Mouse (Mus musculus) spleen, adult 2 months (tissue): Measurements from ENCODE around the gene Uap1l1. TPM values are rescaled to one million over a fixed set of nuclear protein-coding genes. Genes with fewer than 3 reads are reported as not detected.
A peak's percentile ranks its signal among the peaks of the same experiment; 100 is the strongest.

Source experiments
- DNase-seq, 2 experiments: peaks; one replicate each; pipeline versions ENCODE4 v3.0.0 to v3.0.0-alpha.2; 2012 to 2021; ENCODE audit warnings: low spot score in 2 of 2, low read depth in 1 of 2
- H3K27ac ChIP-seq: fragments of 200-500 bp; 2 replicates; pipeline ENCODE4 v1.5.1; 2012; ENCODE audit warnings: low read length, inconsistent platforms; ENCODE audit not compliant: insufficient read depth
- H3K27me3 ChIP-seq: fragments of 200-500 bp; 2 replicates; pipeline ENCODE4 v1.6.1; 2012; ENCODE audit warnings: mild to moderate bottlenecking, moderate library complexity, low read length, inconsistent platforms; ENCODE audit not compliant: control insufficient read depth, insufficient read depth
- H3K36me3 ChIP-seq: fragments of 200-500 bp; 2 replicates; pipeline ENCODE4 v1.6.1; 2012; ENCODE audit warnings: mild to moderate bottlenecking, low read length, inconsistent platforms; ENCODE audit not compliant: control insufficient read depth, insufficient read depth
- H3K4me1 ChIP-seq: fragments of 200-500 bp; 2 replicates; pipeline ENCODE4 v1.6.1; 2011; ENCODE audit warnings: inconsistent platforms; ENCODE audit not compliant: control insufficient read depth, insufficient read depth, insufficient read length
- H3K4me3 ChIP-seq: fragments of 200-500 bp; 2 replicates; pipeline ENCODE4 v1.5.1; 2011; ENCODE audit warnings: mild to moderate bottlenecking, inconsistent platforms; ENCODE audit not compliant: insufficient read depth, insufficient read length; ENCODE audit errors: extremely low read depth
- CTCF ChIP-seq: fragments of 200-500 bp; IDR thresholded peaks from 2 replicates; pipeline ENCODE4 v1.5.1; 2011; ENCODE audit warnings: mild to moderate bottlenecking, inconsistent platforms; ENCODE audit not compliant: insufficient read depth, insufficient read length, insufficient replicate concordance; ENCODE audit errors: extremely low read depth
- POLR2A ChIP-seq: fragments of 200-500 bp; IDR thresholded peaks from 2 replicates; pipeline ENCODE4 v1.6.1; 2011; ENCODE audit warnings: low read depth, low read length, inconsistent platforms
- WGBS: fragments of 180-500 bp; shearing (Covaris S2); methylation state at CpG from one replicate; pipeline ENCODE4 v1.1.7; 2018; 5-methylcytosine and 5-hydroxymethylcytosine counted together
- polyA plus RNA-seq: library from polyadenylated mRNA; depleted of rRNA; stranded (reverse); fragments of >200 nt; gene quantifications from 2 replicates; pipeline ENCODE4 v1.2.3, GENCODE M21; 2012; rRNA removed

Uap1l1 gene
- polyA plus RNA-seq, 1 experiment: 28.4 TPM

DNA sequence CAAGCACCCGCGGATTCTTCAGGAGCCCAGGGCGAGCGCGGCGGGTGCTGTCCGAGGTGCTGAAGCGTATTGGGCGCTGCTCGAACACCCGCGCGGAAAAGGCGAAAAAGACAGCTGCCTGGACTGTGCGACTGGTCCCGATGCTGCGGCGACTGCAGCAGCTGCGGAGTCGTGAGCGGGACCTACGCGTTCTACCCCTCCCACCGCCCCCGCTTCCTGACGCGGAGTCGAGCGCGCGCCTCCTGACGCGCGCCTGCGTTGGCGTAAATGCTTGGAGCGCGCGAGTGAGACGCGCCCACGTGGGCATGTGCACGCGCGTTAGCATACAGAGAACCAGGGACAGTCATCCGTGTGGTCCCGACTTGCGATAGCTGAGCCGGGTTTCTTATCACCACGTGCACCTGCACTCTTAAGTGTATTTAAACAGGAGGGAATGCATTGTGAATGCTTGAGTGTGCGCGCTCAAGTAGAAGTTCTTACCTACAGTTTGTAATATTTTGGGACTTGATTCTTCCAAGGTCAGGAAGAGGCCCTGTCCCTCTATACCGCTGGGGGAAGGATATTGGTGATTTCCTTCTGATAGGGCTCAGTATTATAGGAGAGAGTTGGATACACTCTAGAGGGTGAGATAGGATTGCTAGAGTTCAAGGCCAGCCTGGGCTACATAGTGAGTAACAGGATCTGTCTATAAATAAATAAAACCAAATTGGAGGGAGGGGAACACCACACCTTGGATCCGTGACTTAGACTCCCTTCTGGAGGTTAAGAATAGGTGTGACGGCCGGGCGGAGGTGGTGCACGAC is 46.3 kb downstream of the Uap1l1 start, which contains the start of gene Grin1:
TSS of gene Grin1 (minus strand) at position 217 of the 803 bp plus-strand sequence.
- WGBS: 11% methylated on average over 58 of the region's 58 CpGs
- peak in 1 of 2 experiments; percentile 34 for DNase-seq

DNA sequence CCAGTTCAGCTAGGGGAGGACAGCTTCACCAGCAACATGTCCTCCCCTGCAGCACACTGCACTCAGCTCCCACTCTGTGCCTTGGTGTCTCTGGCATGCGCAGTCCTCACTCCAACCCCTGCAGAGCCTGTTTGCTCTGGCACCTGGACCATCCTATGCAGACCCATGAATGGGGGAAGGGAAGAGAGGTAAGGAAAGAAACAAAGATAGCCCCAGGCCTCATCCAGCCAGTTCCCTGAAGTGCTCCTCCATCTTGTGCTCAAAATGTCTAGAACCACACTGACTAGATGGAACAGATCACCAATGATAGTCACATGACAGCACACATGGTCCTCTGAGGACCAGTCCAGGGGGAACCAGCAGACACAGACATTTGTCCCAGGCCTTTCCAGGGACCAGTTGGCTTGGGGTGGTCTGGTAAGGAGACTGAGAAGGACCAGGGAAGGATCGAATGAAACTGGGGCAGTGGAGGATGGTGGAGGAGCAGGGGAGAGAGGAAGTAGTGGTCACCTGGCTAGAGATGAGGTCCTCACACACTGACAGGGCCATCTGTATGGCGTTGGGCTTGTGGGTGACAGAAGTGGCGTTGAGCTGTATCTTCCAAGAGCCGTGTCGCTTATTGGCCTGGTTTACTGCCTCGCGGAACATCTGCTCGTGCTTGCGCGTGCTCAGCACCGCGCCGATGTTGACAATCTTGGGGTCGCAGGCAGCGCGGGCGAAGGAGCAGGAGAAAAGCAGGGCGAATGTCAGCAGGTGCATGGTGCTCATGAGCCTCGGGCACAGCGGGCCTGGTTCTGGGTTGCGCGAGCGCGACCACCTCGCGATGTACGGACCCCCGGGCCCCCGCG is 47.1 kb downstream of the Uap1l1 start:
- TF ChIP-seq POLR2A (no peak), CTCF (no peak)
- no peak for DNase-seq
- no peak overlapping the region for H3K27ac ChIP-seq
- WGBS: 6% methylated on average over 31 of the region's 31 CpGs
- H3K4me1 ChIP-seq: peaks cover 7% of the 10 kb centered on the region; the same call in 1 of the 2 replicates
- peaks cover 2% of the 10 kb centered on the region for H3K27me3 ChIP-seq
- no peaks in the 10 kb centered on the region for H3K36me3 ChIP-seq
- H3K4me3 ChIP-seq: no peak overlapping the region

More for the DNA sequence above, 46.3 kb downstream of the Uap1l1 start, which contains the start of gene Grin1:
- TF ChIP-seq CTCF (no peak), POLR2A (no peak)
- no peak within 1 kb of the TSS for H3K27ac ChIP-seq
- H3K4me3 ChIP-seq: no peak within 1 kb of the TSS
- H3K27me3 ChIP-seq: peaks cover 2% of the 10 kb centered on the region
- no peaks in the 10 kb centered on the region for H3K36me3 ChIP-seq
- H3K4me1 ChIP-seq: peaks cover 7% of the 10 kb centered on the region; the same call in 1 of the 2 replicates

- WGBS: 9% methylated on average over 11 of the region's 11 CpGs
- no peak overlapping the region for H3K27ac ChIP-seq
- DNase-seq: no peak
- no peak for TF ChIP-seq CTCF
- TF ChIP-seq POLR2A: no peak
- H3K36me3 ChIP-seq: no peaks in the 10 kb centered on the region
- no peak overlapping the region for H3K4me3 ChIP-seq
- no peaks in the 10 kb centered on the region for H3K4me1 ChIP-seq
- H3K27me3 ChIP-seq: peaks cover 6% of the 10 kb centered on the region
Observed at GRCm38 (mm10) chr2:25311491-25311891, 54.0 kb downstream of the Uap1l1 start.

DNA sequence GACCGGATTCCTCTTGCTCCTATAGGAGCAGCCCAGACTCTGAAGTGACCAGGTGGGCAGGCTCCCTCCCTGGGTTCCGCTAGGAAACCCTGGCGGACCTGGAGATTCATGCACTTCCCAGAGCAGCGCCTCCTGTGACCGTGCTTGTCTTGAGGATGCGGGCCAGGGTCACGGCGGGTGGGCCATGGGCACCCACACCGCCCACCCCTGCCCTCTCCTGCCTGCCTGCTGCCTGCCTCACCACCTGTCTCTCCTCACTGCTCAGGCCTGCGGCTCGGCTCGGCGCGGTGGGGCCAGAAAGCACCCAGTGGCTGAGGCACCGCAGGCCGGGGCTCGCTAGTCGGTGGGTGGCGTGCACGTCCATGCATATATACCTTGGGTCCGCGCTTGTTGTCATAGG is 54.5 kb downstream of the Uap1l1 start:
- TF ChIP-seq CTCF (no peak), POLR2A (no peak)
- Histone ChIP-seq H3K4me3 (no peak overlapping the region), H3K36me3 (no peaks in the 10 kb centered on the region), H3K4me1 (no peaks in the 10 kb centered on the region), H3K27me3 (peaks cover 6% of the 10 kb centered on the region), H3K27ac (no peak overlapping the region)
- DNase-seq: no peak
- WGBS: 5% methylated on average over 22 of the region's 22 CpGs

- Histone ChIP-seq H3K4me3 (no peak overlapping the region), H3K27me3 (peaks cover 7% of the 10 kb centered on the region), H3K27ac (no peak overlapping the region), H3K4me1 (no peaks in the 10 kb centered on the region; the same call in 1 of the 2 replicates), H3K36me3 (no peaks in the 10 kb centered on the region)
- TF ChIP-seq CTCF (no peak), POLR2A (no peak)
- DNase-seq: no peak
- 55% methylated on average over 10 of the region's 10 CpGs for WGBS
Observed at GRCm38 (mm10) chr2:25310180-25310579, 55.3 kb downstream of the Uap1l1 start.

Other genes starting within 250 kb of the Uap1l1 start
- gene Nrarp, start 184.9 kb downstream of the Uap1l1 start, polyA plus RNA-seq: 8.0 and 13.8 TPM in 2 replicates
- gene Tor4a, start 168.8 kb downstream of the Uap1l1 start, polyA plus RNA-seq: 77.5 and 104 TPM in 2 replicates
- gene Nelfb, start 154.2 kb downstream of the Uap1l1 start, polyA plus RNA-seq: 61.6 and 68.1 TPM in 2 replicates
- 0.05 TPM in 1 of 2 replicates, not detected in the other for gene Stpg3, start 151.0 kb downstream of the Uap1l1 start, polyA plus RNA-seq
- gene Fam166a, start 146.9 kb downstream of the Uap1l1 start, polyA plus RNA-seq: 0.11 and 0.16 TPM in 2 replicates
- gene Tubb4b, start 141.0 kb downstream of the Uap1l1 start, polyA plus RNA-seq: 222 and 307 TPM in 2 replicates
- 0.04 and 0.06 TPM in 2 replicates for gene Slc34a3, start 131.3 kb downstream of the Uap1l1 start, polyA plus RNA-seq
- not detected in 2 replicates for gene Rnf224, start 128.9 kb downstream of the Uap1l1 start, polyA plus RNA-seq
- gene Rnf208, start 123.4 kb downstream of the Uap1l1 start, polyA plus RNA-seq: 1.8 and 2.1 TPM in 2 replicates
- not detected in 2 replicates for gene Cysrt1, start 123.2 kb downstream of the Uap1l1 start, polyA plus RNA-seq
- 21.0 and 25.2 TPM in 2 replicates for gene AL732309.1, start 118.8 kb downstream of the Uap1l1 start, polyA plus RNA-seq
- gene Tmem203, start 110.2 kb downstream of the Uap1l1 start, polyA plus RNA-seq: 44.4 and 60.5 TPM in 2 replicates
- gene Tprn, start 103.1 kb downstream of the Uap1l1 start, polyA plus RNA-seq: 17.1 and 23.5 TPM in 2 replicates
- gene Ssna1, start 93.2 kb downstream of the Uap1l1 start, polyA plus RNA-seq: 45.5 and 67.8 TPM in 2 replicates
- 55.7 and 68.8 TPM in 2 replicates for gene Anapc2, start 93.2 kb downstream of the Uap1l1 start, polyA plus RNA-seq
- gene Tmem210, start 77.5 kb downstream of the Uap1l1 start, polyA plus RNA-seq: not detected in 2 replicates
- 0.28 and 0.77 TPM in 2 replicates for gene Lrrc26, start 75.8 kb downstream of the Uap1l1 start, polyA plus RNA-seq
- gene Grin1, start 46.5 kb downstream of the Uap1l1 start, polyA plus RNA-seq: 0.04 and 0.26 TPM in 2 replicates
- gene Man1b1, start 33.3 kb downstream of the Uap1l1 start, polyA plus RNA-seq: 11.4 and 14.6 TPM in 2 replicates
- 35.1 and 41.8 TPM in 2 replicates for gene Dpp7, start 9.3 kb downstream of the Uap1l1 start, polyA plus RNA-seq
- 6.7 and 9.4 TPM in 2 replicates for gene Sapcd2, start 6.6 kb upstream of the Uap1l1 start, polyA plus RNA-seq
- gene Entpd2, start 30.2 kb upstream of the Uap1l1 start, polyA plus RNA-seq: 5.0 and 5.9 TPM in 2 replicates
- gene Npdc1, start 33.7 kb upstream of the Uap1l1 start, polyA plus RNA-seq: 31.0 and 36.5 TPM in 2 replicates
- gene Fut7, start 57.6 kb upstream of the Uap1l1 start, polyA plus RNA-seq: 2.4 and 3.7 TPM in 2 replicates
- 61.1 and 67.6 TPM in 2 replicates for gene Abca2, start 63.0 kb upstream of the Uap1l1 start, polyA plus RNA-seq
- gene Clic3, start 91.2 kb upstream of the Uap1l1 start, polyA plus RNA-seq: 2.5 and 3.1 TPM in 2 replicates
- gene Paxx, start 95.4 kb upstream of the Uap1l1 start, polyA plus RNA-seq: 68.7 and 86.4 TPM in 2 replicates
- 0.27 and 7.8 TPM in 2 replicates for gene Ptgds, start 104.4 kb upstream of the Uap1l1 start, polyA plus RNA-seq
- gene Lcn12, start 128.2 kb upstream of the Uap1l1 start, polyA plus RNA-seq: not detected in 2 replicates
- 34.7 and 42.0 TPM in 2 replicates for gene Fbxw5, start 135.1 kb upstream of the Uap1l1 start, polyA plus RNA-seq
- gene C8g, start 136.0 kb upstream of the Uap1l1 start, polyA plus RNA-seq: 1.9 TPM in 2 replicates
- 21.6 and 22.6 TPM in 2 replicates for gene Traf2, start 181.3 kb upstream of the Uap1l1 start, polyA plus RNA-seq
- gene Edf1, start 192.2 kb upstream of the Uap1l1 start, polyA plus RNA-seq: 56.2 and 74.7 TPM in 2 replicates
- 2.2 and 4.0 TPM in 2 replicates for gene Mamdc4, start 209.2 kb upstream of the Uap1l1 start, polyA plus RNA-seq
- gene Phpt1, start 209.5 kb upstream of the Uap1l1 start, polyA plus RNA-seq: 22.5 and 28.5 TPM in 2 replicates
- gene Ajm1, start 216.1 kb upstream of the Uap1l1 start, polyA plus RNA-seq: 6.3 and 7.6 TPM in 2 replicates
- 43.6 and 55.1 TPM in 2 replicates for gene Rabl6, start 242.8 kb upstream of the Uap1l1 start, polyA plus RNA-seq